In genomic region chr4:45783671-45784070, GRCm38 (mm10) we compare ENCODE assay signal across 29 mouse cellular contexts. TPM values are rescaled to one million over a fixed set of nuclear protein-coding genes. Genes with fewer than 3 reads are reported as not detected.
A peak's percentile ranks its signal among the peaks of the same experiment; 100 is the strongest.
DNase-seq lines count a peak whose midpoint lies in the region; ATAC-seq and TF ChIP-seq lines count a peak whose summit lies in the region.
"Had no signal": no experiment of that assay in that cellular context is flagged by ENCODE, and none has a peak within 500 bp of the region (broad histone marks: within the 10 kb centered on the region; RNA-seq: fewer than 3 reads in every experiment).

No protein-coding gene starts in this region.

- no peaks in the 10 kb centered on the region for H3K9me3 ChIP-seq in forebrain, postnatal 0 days (ENCODE audit: low read length)
- H3K9me3 ChIP-seq in forebrain, embryonic 14.5 days (replicated peaks; ENCODE audit: control insufficient read depth, low read length) = no peaks in the 10 kb centered on the region
- H3K9me3 ChIP-seq in heart, postnatal 0 days (replicated peaks; ENCODE audit: control insufficient read depth, low read length) = no peaks in the 10 kb centered on the region
- H3K9me3 ChIP-seq in kidney, postnatal 0 days (replicated peaks; ENCODE audit: low read length) = no peaks in the 10 kb centered on the region
- no peaks in the 10 kb centered on the region for H3K9me3 ChIP-seq in lung, embryonic 14.5 days (ENCODE audit: low read depth, low read length)
- H3K9me3 ChIP-seq: embryonic facial prominence, embryonic 13.5 days; forebrain, embryonic 12.5 days; hindbrain, embryonic 10.5 days; lung, embryonic 15.5 days; neural tube, embryonic 12.5 days had no signal

- no peaks in the 10 kb centered on the region for H3K27me3 ChIP-seq in forebrain, postnatal 0 days (ENCODE audit: insufficient read depth, low read length)
- H3K27me3 ChIP-seq in forebrain, embryonic 14.5 days (replicated peaks; ENCODE audit: control insufficient read depth, insufficient read depth, low read length) = no peaks in the 10 kb centered on the region
- no peaks in the 10 kb centered on the region for H3K27me3 ChIP-seq in heart, postnatal 0 days (ENCODE audit: control insufficient read depth, insufficient read depth, low read length)
- no peaks in the 10 kb centered on the region for H3K27me3 ChIP-seq in kidney, postnatal 0 days (ENCODE audit: insufficient read depth, low read length)
- H3K27me3 ChIP-seq in lung, embryonic 14.5 days (ENCODE audit: insufficient read depth, low read length) = no peaks in the 10 kb centered on the region
- H3K27me3 ChIP-seq: embryonic facial prominence, embryonic 13.5 days; neural tube, embryonic 12.5 days had no signal

- no peak overlapping the region for H3K4me3 ChIP-seq in forebrain, postnatal 0 days (ENCODE audit: low read depth, low read length)
- H3K4me3 ChIP-seq in forebrain, embryonic 14.5 days (ENCODE audit: low read depth, low read length) = no peak overlapping the region
- no peak overlapping the region for H3K4me3 ChIP-seq in heart, postnatal 0 days (ENCODE audit: low read depth, low read length)
- no peak overlapping the region for H3K4me3 ChIP-seq in kidney, postnatal 0 days (replicated peaks; ENCODE audit: low read depth, low read length)
- no peak overlapping the region for H3K4me3 ChIP-seq in lung, embryonic 14.5 days (ENCODE audit: low read depth, low read length)
- H3K4me3 ChIP-seq in lung, adult 2 months (replicated peaks; ENCODE audit: extremely low read depth, low read depth, low read length) = no peak overlapping the region
- H3K4me3 ChIP-seq: embryonic facial prominence, embryonic 13.5 days; erythroblast, embryonic 14.5 days; forebrain, embryonic 12.5 days; gastrocnemius, adult 2 months; hindbrain, embryonic 10.5 days; lung, embryonic 15.5 days; megakaryocyte, embryonic 14.5 days; neural tube, embryonic 12.5 days had no signal

- H3K4me2 ChIP-seq in forebrain, postnatal 0 days (ENCODE audit: low read depth) = no peak overlapping the region
- H3K4me2 ChIP-seq in forebrain, embryonic 14.5 days (ENCODE audit: low read length) = no peak overlapping the region
- no peak overlapping the region for H3K4me2 ChIP-seq in heart, postnatal 0 days (ENCODE audit: low read depth, low read length)
- no peak overlapping the region for H3K4me2 ChIP-seq in kidney, postnatal 0 days (ENCODE audit: low read length)
- H3K4me2 ChIP-seq in lung, embryonic 14.5 days = no peak overlapping the region
- H3K4me2 ChIP-seq: embryonic facial prominence, embryonic 13.5 days; forebrain, embryonic 12.5 days; lung, embryonic 15.5 days; neural tube, embryonic 12.5 days had no signal

- DNase-seq in forebrain, postnatal 0 days = no peak
- no peak for DNase-seq in forebrain, embryonic 14.5 days (ENCODE audit: low spot score)
- DNase-seq in heart, postnatal 0 days (ENCODE audit: low spot score) = no peak
- DNase-seq in heart, postnatal 25 days (ENCODE audit: low spot score) = no peak
- DNase-seq in kidney, postnatal 0 days (ENCODE audit: low spot score) = no peak
- DNase-seq in kidney, postnatal 14 days = no peak
- DNase-seq in lung, embryonic 14.5 days = no peak
- no peak for DNase-seq in lung, adult 2 months
- DNase-seq: adrenal gland, adult 8-10 months; cerebellum, adult 2 months; cerebellum, postnatal 25 days; embryo, embryonic 11 days; gastrocnemius, adult 2 months; kidney, adult 8-10 months; kidney, postnatal 25 days; lung, postnatal 36 days; midbrain, embryonic 14.5 days; right cerebral cortex, postnatal 14 days; spleen, adult 18-20 months; thymus, postnatal 14 days had no signal

- H3K4me1 ChIP-seq in forebrain, postnatal 0 days (ENCODE audit: insufficient read depth) = peaks cover 3% of the 10 kb centered on the region; the same call in 1 of the 2 replicates
- H3K4me1 ChIP-seq in forebrain, embryonic 14.5 days (ENCODE audit: control insufficient read depth, insufficient read depth, low read length) = no peaks in the 10 kb centered on the region
- H3K4me1 ChIP-seq in heart, postnatal 0 days (ENCODE audit: control insufficient read depth, insufficient read depth) = peaks cover 6% of the 10 kb centered on the region
- no peaks in the 10 kb centered on the region for H3K4me1 ChIP-seq in kidney, postnatal 0 days (replicated peaks; ENCODE audit: insufficient read depth, low read length)
- H3K4me1 ChIP-seq in lung, embryonic 14.5 days (ENCODE audit: insufficient read depth) = no peaks in the 10 kb centered on the region
- no peaks in the 10 kb centered on the region for H3K4me1 ChIP-seq in lung, adult 2 months (ENCODE audit: control insufficient read depth, insufficient read depth, low read length)
- H3K4me1 ChIP-seq: embryonic facial prominence, embryonic 13.5 days; lung, embryonic 15.5 days; neural tube, embryonic 12.5 days had no signal

- no peak for TF ChIP-seq EP300 in heart, postnatal 0 days (IDR thresholded peaks at IDR 0.05; ENCODE audit: low read depth)

- no peak for ATAC-seq in forebrain, postnatal 0 days
- ATAC-seq in forebrain, embryonic 14.5 days = no peak
- peak; percentile 49; the same call in 1 of the 2 replicates for ATAC-seq in heart, postnatal 0 days (ENCODE audit: insufficient read depth, low read depth)
- no peak for ATAC-seq in kidney, postnatal 0 days (replicated peaks; ENCODE audit: low FRiP score, low read depth)
- ATAC-seq in lung, embryonic 14.5 days (ENCODE audit: insufficient read depth) = no peak
- ATAC-seq: activated CD4-positive, CD25-positive, alpha-beta regulatory T cell, adult 4 months had no signal

- TF ChIP-seq POLR2A in lung, adult 2 months (IDR thresholded peaks at IDR 0.05; ENCODE audit: borderline replicate concordance, extremely low read depth, low read depth, low read length) = no peak

- H3K27ac ChIP-seq in forebrain, postnatal 0 days (ENCODE audit: low read depth, low read length) = no peak overlapping the region
- H3K27ac ChIP-seq in forebrain, embryonic 14.5 days (ENCODE audit: low read depth, low read length) = no peak overlapping the region
- no peak overlapping the region for H3K27ac ChIP-seq in heart, postnatal 0 days (ENCODE audit: low read depth)
- no peak overlapping the region for H3K27ac ChIP-seq in kidney, postnatal 0 days
- H3K27ac ChIP-seq in lung, embryonic 14.5 days (ENCODE audit: low read depth) = no peak overlapping the region
- H3K27ac ChIP-seq: embryonic facial prominence, embryonic 13.5 days; forebrain, embryonic 12.5 days; gastrocnemius, adult 2 months; hindbrain, embryonic 10.5 days; lung, embryonic 15.5 days; neural tube, embryonic 12.5 days had no signal

- intact Hi-C loops in heart, postnatal 25 days (cut with DNase I) = no loop called here

- TF ChIP-seq CTCF in forebrain, postnatal 0 days (IDR thresholded peaks at IDR 0.05; ENCODE audit: low read depth) = peak; percentile 23; the same call in 1 of the 2 replicates
- peak; percentile 27; the same call in 1 of the 2 replicates for TF ChIP-seq CTCF in heart, postnatal 0 days (IDR thresholded peaks at IDR 0.05; ENCODE audit: low read depth)
- TF ChIP-seq CTCF in kidney, postnatal 0 days (IDR thresholded peaks at IDR 0.05; ENCODE audit: low read depth) = peak; percentile 37; the same call in 1 of the 2 replicates
- TF ChIP-seq CTCF in lung, embryonic 14.5 days (IDR thresholded peaks at IDR 0.05; ENCODE audit: low read depth) = 0 out of 2 replicates have a peak, but pooled peaks have one; percentile 15
- no peak for TF ChIP-seq CTCF in lung, adult 2 months (IDR thresholded peaks at IDR 0.05; ENCODE audit: insufficient read depth, low read length)

- WGBS in forebrain, postnatal 0 days = 62% methylated on average over 1 of the region's 1 CpGs
- WGBS in forebrain, embryonic 14.5 days = 57% methylated on average over 1 of the region's 1 CpGs
- WGBS in heart, postnatal 0 days = 39% methylated on average over 1 of the region's 1 CpGs
- WGBS in kidney, postnatal 0 days = 48% methylated on average over 1 of the region's 1 CpGs
- 60% methylated on average over 1 of the region's 1 CpGs for WGBS in lung, embryonic 14.5 days
- 68% methylated on average over 1 of the region's 1 CpGs for WGBS in lung, adult 2 months

- H3K36me3 ChIP-seq in forebrain, postnatal 0 days (ENCODE audit: insufficient read depth) = no peaks in the 10 kb centered on the region
- no peaks in the 10 kb centered on the region for H3K36me3 ChIP-seq in forebrain, embryonic 14.5 days (ENCODE audit: control insufficient read depth, insufficient read depth, low read length)
- H3K36me3 ChIP-seq in heart, postnatal 0 days (replicated peaks; ENCODE audit: control insufficient read depth, insufficient read depth, low read length) = no peaks in the 10 kb centered on the region
- H3K36me3 ChIP-seq in kidney, postnatal 0 days (ENCODE audit: insufficient read depth, low read length) = no peaks in the 10 kb centered on the region
- no peaks in the 10 kb centered on the region for H3K36me3 ChIP-seq in lung, embryonic 14.5 days (ENCODE audit: insufficient read depth)
- H3K36me3 ChIP-seq: embryonic facial prominence, embryonic 13.5 days; forebrain, embryonic 12.5 days; hindbrain, embryonic 10.5 days; lung, embryonic 15.5 days; neural tube, embryonic 12.5 days had no signal

- no peak overlapping the region for H3K9ac ChIP-seq in forebrain, postnatal 0 days
- H3K9ac ChIP-seq in forebrain, embryonic 14.5 days (ENCODE audit: low read length) = no peak overlapping the region
- H3K9ac ChIP-seq in heart, postnatal 0 days (replicated peaks; ENCODE audit: low read depth, low read length) = no peak overlapping the region
- H3K9ac ChIP-seq in kidney, postnatal 0 days (ENCODE audit: low read depth, low read length) = no peak overlapping the region
- H3K9ac ChIP-seq in lung, embryonic 14.5 days = no peak overlapping the region
- H3K9ac ChIP-seq: embryonic facial prominence, embryonic 13.5 days; forebrain, embryonic 12.5 days; lung, embryonic 15.5 days; neural tube, embryonic 12.5 days had no signal

RNA-seq across cellular contexts. Expression of gene Aldh1b1, which starts 15.2 kb away (rescaled TPM):
- 56.4 and 57.6 TPM in 2 replicates for total RNA-seq in forebrain, postnatal 0 days (2014; rRNA removed)
- 37.1 and 39.2 TPM in 2 replicates for polyA plus RNA-seq in forebrain, postnatal 0 days (2015; fragmentation: Nextera tagmentation; extraction: Ambion mirVana)
- 14.0 and 16.4 TPM in 2 replicates for polyA plus RNA-seq in forebrain, embryonic 14.5 days (2014; fragmentation: Nextera tagmentation; extraction: Ambion mirVana)
- total RNA-seq in heart, postnatal 0 days (2014; rRNA removed; ENCODE audit: low replicate concordance) = 238 and 284 TPM in 2 replicates
- polyA plus RNA-seq in heart, postnatal 0 days (2015; fragmentation: Nextera tagmentation; extraction: Ambion mirVana) = 200 and 211 TPM in 2 replicates
- total RNA-seq in heart, postnatal 25 days (2021) = 10 to 100 TPM; 16.0 to 17.5 TPM
- 9.7 and 12.1 TPM in 2 replicates for polyA plus RNA-seq in kidney, postnatal 0 days (2015; fragmentation: Nextera tagmentation; extraction: Ambion mirVana)
- polyA plus RNA-seq in lung, embryonic 14.5 days (2014; fragmentation: Nextera tagmentation; extraction: Ambion mirVana) = 0.83 and 2.6 TPM in 2 replicates
- polyA plus RNA-seq in lung, adult 2 months (2012; rRNA removed) = 3.1 and 3.9 TPM in 2 replicates

RNA-seq across cellular contexts. Expression of gene Igfbpl1, which starts 43.1 kb away (rescaled TPM):
- total RNA-seq in forebrain, postnatal 0 days (2014; rRNA removed) = 102 and 123 TPM in 2 replicates
- 41.0 and 55.1 TPM in 2 replicates for polyA plus RNA-seq in forebrain, postnatal 0 days (2015; fragmentation: Nextera tagmentation; extraction: Ambion mirVana)
- polyA plus RNA-seq in forebrain, embryonic 14.5 days (2014; fragmentation: Nextera tagmentation; extraction: Ambion mirVana) = 202 and 210 TPM in 2 replicates
- 9.3 and 9.7 TPM in 2 replicates for total RNA-seq in heart, postnatal 0 days (2014; rRNA removed; ENCODE audit: low replicate concordance)
- polyA plus RNA-seq in heart, postnatal 0 days (2015; fragmentation: Nextera tagmentation; extraction: Ambion mirVana) = 1.6 and 2.0 TPM in 2 replicates
- total RNA-seq in heart, postnatal 25 days (2021) = 1 to 10 TPM in 1 of 2 experiments, under 1 TPM in 1; 0.83 to 1.6 TPM
- 0.04 TPM in 1 of 2 replicates, not detected in the other for polyA plus RNA-seq in kidney, postnatal 0 days (2015; fragmentation: Nextera tagmentation; extraction: Ambion mirVana)
- polyA plus RNA-seq in lung, embryonic 14.5 days (2014; fragmentation: Nextera tagmentation; extraction: Ambion mirVana) = 0.11 and 0.26 TPM in 2 replicates
- polyA plus RNA-seq in lung, adult 2 months (2012; rRNA removed) = 0.18 and 0.28 TPM in 2 replicates
- total RNA-seq: gastrocnemius, adult 2 months; gastrocnemius, postnatal 4 days had no signal
- polyA plus RNA-seq: activated CD4-positive, CD25-positive, alpha-beta regulatory T cell, adult 4 months; erythroblast, embryonic 14.5 days had no signal

Comparison
In these comparisons a context has a peak if more than half of its experiments do, and no peak if none do; other contexts are left out.
1. RNA of gene Igfbpl1, which starts 43.1 kb away (polyA plus RNA-seq): 202 to 210 TPM in forebrain, embryonic 14.5 days and 41.0 to 55.1 TPM in forebrain, postnatal 0 days; 1.6 to 2.0 TPM in heart, postnatal 0 days, 0.18 to 0.28 TPM in lung, adult 2 months, 0.11 to 0.26 TPM in lung, embryonic 14.5 days and 0.04 TPM in kidney, postnatal 0 days; every median in the first group is over 10 times any median in the second.